Mouse (Mus musculus): ENCODE measurements around the gene Hectd1. TPM values are rescaled to one million over a fixed set of nuclear protein-coding genes. Genes with fewer than 3 reads are reported as not detected.

The Hectd1 gene
- total RNA-seq, 2 experiments from 2014 or later, result 81.2 to 88.4 TPM

DNA sequence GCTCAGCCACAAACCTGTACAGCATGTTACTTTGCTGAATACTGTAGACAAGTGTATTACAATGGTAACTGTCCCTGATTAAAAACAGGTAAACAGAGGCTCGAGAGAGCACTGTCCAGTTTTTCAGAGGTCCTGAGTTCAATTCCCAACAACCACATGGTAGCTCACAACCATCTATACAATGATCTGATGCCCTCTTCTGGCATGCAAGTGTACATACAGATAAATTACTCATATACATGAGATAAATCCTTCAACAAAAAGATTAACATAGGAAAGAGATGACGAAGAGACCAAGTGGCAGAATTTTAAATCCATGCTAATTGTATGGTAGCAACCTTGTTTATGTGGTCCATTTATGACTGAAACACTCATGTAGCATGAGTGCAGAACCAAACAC lies 82.0 kb downstream of the Hectd1 start:
- DNase-seq (ENCODE audit: extremely low spot score in 1 of 2, low spot score in 2 of 2), result no peak
- intact Hi-C loops (cut with DNase I), result loop anchor here (10.0 kb wide), 1 partner anchor 343 kb away; no protein-coding TSS in a partner anchor
- Histone ChIP-seq H3K4me3 (no peak overlapping the region), H3K27ac (no peak overlapping the region)
- peak; percentile 25 for TF ChIP-seq CTCF (IDR thresholded peaks at IDR 0.05)

DNA sequence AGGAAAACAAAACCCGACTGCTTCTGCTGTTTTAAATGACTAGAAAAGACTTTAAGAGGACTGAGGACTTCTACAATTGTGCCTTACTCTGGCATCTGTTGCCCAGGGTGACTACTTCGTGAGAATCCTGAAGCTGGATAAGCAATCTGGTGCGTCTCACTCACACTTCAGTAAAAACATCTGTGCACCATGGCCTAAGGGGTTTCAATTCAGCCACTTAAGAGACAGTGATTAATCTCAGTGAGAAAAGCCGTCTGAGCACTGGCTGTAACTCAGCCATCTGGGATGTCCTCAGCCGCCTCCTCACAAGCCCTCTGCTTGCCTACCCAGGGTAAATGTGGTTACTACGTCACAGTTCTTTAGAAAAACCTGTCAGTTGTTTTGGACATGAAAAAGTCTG lies 84.4 kb downstream of the Hectd1 start:
- intact Hi-C loops (cut with DNase I), result loop anchor here (5.0 to 10.0 kb wide), 2 partner anchors 78 to 340 kb away; no protein-coding TSS in a partner anchor
- Histone ChIP-seq H3K4me3 (no peak overlapping the region), H3K27ac (no peak overlapping the region)
- no peak for TF ChIP-seq CTCF (IDR thresholded peaks at IDR 0.05)
- DNase-seq (ENCODE audit: extremely low spot score in 1 of 2, low spot score in 2 of 2), result no peak

DNA sequence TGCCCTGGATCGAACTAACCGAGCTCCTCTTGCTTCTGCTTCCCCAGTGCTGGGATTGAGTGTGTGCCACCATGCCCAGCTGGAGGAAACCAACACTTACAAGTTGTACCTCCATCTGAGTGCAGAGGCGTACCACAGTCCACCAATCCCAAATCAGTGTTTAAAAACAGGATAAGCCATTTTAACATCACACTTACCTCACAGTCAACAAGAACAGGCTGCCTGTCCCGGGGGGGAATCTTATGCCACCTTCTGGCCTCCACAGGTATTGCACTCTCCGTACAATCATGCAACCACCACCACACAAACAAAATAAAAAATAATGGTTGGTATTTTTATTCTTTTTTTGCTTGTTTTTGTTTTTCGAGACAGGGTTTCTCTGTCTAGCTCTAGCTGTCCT lies 87.6 kb downstream of the Hectd1 start:
- Histone ChIP-seq H3K4me3 (no peak overlapping the region), H3K27ac (no peak overlapping the region)
- peak; percentile 71 for TF ChIP-seq CTCF (IDR thresholded peaks at IDR 0.05)
- intact Hi-C loops (cut with DNase I), result loop anchor here (5.0 to 10.0 kb wide), 2 partner anchors 74 to 337 kb away; no protein-coding TSS in a partner anchor
- no peak for DNase-seq (ENCODE audit: extremely low spot score in 1 of 2, low spot score in 2 of 2)

DNA sequence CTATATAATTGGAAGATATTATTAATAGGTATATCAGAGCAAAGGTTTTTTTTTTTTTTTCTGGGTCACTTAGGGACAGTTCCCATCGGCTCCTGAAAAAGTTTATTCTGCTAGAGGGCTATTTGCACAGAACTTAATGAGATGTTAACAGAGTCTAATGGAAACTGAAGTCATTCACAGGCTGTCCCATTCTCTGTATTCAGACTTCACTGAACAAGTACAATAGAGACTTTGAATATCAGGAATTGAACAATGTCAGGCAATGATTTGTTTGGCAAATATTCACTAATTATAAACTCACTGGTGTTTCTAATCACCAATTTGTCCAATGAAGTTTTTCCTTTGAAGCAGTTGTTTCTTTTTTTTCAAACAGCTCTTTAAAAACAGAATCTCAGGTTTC lies 92.5 kb downstream of the Hectd1 start:
- no peak for TF ChIP-seq CTCF (IDR thresholded peaks at IDR 0.05)
- intact Hi-C loops (cut with DNase I), result loop anchor here (2.0 kb wide), 1 partner anchor 46 kb away; the partner anchor contains the start of genes Ap4s1 and Strn3
- H3K4me3 ChIP-seq, result no peak overlapping the region
- H3K27ac ChIP-seq, result no peak overlapping the region
- no peak for DNase-seq (ENCODE audit: extremely low spot score in 1 of 2, low spot score in 2 of 2)

DNA sequence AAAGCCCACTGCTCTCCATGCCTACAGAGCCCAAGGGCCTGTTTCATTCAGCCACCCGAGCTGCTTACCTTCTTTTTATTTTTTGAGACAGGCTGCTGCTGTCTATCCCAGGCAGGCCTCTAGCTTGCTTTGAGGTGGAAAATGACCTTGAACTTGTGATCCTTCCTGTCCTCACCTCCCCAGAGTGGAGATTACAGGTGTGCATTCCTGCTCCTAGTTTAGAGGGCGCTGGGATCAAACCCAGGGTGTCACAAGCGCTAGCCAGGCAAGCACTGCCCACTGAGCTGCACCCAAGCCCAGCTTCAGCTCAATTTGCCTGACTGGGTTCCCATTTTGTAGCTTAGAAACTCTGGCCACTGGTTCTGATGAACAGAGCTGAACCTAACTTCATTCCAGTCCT lies 93.0 kb downstream of the Hectd1 start:
- TF ChIP-seq CTCF (IDR thresholded peaks at IDR 0.05), result no peak
- no peak for DNase-seq (ENCODE audit: extremely low spot score in 1 of 2, low spot score in 2 of 2)
- intact Hi-C loops (cut with DNase I), result loop anchor here (2.0 kb wide), 1 partner anchor 46 kb away; the partner anchor contains the start of genes Ap4s1 and Strn3
- Histone ChIP-seq H3K4me3 (no peak overlapping the region), H3K27ac (peak overlapping the region; percentile 69)

DNA sequence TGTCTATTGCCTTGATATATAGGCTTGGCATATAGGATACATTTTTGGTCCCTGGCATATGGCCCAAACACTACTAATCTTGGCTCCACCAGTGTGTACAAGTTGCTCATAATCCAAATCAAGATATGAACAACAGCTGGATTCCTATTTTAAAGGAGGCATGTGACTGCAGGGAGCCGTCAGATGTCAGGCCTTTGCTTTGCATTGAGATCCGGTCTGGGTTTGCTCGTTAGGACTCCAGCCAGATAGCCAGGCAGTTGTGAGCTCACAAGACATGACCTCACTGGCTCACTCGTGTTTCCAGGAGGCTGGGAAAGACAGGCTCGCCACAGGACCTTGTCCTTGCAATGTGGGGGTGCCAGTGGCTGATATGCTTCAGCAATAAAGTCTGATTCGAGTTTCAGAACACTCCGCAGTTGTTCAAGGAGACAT lies 93.5 kb downstream of the Hectd1 start:
- Histone ChIP-seq H3K4me3 (no peak overlapping the region), H3K27ac (peak overlapping the region; percentile 69; the same call in 1 of the 2 replicates)
- TF ChIP-seq CTCF (IDR thresholded peaks at IDR 0.05), result no peak
- intact Hi-C loops (cut with DNase I), result loop anchor here (2.0 kb wide), 1 partner anchor 45 kb away; the partner anchor contains the start of genes Ap4s1 and Strn3
- no peak for DNase-seq (ENCODE audit: extremely low spot score in 1 of 2, low spot score in 2 of 2)

DNA sequence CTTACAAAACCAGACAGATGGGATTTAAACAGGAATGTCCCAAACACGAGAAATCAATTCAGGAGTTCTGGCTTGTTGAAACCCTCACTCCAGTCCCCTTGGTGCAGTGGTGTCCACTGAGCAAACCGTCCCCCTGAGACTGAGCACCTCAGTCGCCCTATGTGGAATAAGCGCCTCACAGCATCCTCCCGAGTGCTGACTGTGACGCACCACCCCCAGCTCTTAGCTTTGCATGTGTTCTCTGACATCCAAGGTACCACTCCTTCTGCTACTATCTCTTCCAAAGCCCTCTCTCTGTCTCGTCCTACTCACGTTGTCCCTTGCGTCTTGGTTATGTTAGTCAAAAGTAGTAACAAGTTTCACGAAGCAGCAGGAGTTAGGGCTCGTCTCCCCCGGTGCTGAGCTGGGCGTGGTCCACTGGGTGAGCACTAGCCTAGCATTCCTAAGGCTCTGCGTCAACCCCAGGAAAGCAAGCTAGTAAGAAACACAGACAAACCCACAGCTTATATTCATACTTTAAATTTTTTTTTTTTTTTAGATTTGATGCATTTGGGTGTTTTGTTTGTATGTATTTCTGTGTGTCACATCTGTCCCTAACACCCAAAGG lies 94.6 kb downstream of the Hectd1 start:
- H3K27ac ChIP-seq, result no peak overlapping the region
- no peak for TF ChIP-seq CTCF (IDR thresholded peaks at IDR 0.05)
- intact Hi-C loops (cut with DNase I), result no loop called here
- no peak overlapping the region for H3K4me3 ChIP-seq
- no peak for DNase-seq (ENCODE audit: extremely low spot score in 1 of 2, low spot score in 2 of 2)

DNA sequence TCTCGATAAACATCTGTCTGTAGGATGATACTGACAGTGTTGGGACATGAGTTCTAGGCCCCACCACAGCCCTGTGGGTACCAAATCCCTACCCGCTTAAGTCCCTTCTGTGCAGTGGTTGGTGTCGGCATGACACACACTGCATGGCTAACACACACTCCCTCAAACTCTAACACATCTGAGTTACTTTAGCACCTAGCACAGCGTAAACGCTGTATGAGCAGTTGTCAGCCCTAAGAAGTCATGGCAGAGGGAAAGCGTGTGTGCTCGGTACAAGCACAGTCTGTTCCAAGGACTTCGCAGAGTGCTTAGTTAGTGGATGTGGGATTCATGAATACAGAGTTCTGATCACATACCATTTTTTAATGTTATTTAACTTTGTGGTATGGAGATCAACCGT lies 99.5 kb downstream of the Hectd1 start:
- TF ChIP-seq CTCF (IDR thresholded peaks at IDR 0.05), result no peak
- peak overlapping the region; percentile 86 for H3K27ac ChIP-seq
- DNase-seq (ENCODE audit: extremely low spot score in 1 of 2, low spot score in 2 of 2), result no peak
- no peak overlapping the region for H3K4me3 ChIP-seq
- intact Hi-C loops (cut with DNase I), result no loop called here

DNA sequence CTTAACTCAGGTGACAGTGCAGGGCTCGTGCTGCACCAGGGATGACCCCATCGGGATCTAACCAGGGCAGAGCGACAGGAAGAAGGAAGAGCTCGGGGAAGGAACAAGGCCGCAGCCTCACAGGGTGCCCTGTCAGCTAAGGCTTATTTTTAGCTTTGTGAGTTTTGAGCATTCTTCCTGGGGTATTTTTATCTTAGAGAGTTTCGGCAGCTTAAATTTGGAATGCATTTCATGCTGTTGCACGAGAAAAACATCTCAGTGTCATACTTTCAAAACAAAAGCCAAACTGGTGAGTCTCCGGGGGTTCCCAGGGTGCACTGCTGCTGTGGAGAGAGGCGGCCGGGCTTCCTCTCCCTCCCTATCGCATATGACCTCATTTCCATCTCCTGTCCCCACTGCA lies 100.3 kb downstream of the Hectd1 start:
- Histone ChIP-seq H3K27ac (peak overlapping the region; percentile 86), H3K4me3 (no peak overlapping the region)
- TF ChIP-seq CTCF (IDR thresholded peaks at IDR 0.05), result no peak
- DNase-seq (ENCODE audit: extremely low spot score in 1 of 2, low spot score in 2 of 2), result peak in 1 of 2 experiments; percentile 36
- intact Hi-C loops (cut with DNase I), result no loop called here

DNA sequence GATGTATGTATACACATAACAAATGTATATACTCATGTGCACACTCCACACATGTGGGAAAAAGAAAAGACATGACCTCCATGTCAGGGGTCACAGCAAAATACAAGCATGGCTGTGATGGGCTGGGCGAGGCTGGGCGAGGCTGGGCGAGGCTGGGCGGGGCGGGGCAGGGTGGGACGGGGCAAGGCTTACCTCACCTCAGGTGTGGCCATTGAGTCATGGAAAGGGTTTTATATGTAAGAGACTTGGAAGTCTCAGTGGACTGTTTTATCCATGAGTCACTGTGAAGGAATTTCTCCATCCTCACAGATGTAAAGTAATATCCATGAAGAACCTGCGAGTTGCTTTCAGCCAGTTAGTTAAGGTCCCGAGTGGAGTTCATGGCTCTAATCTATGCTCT lies 107.5 kb downstream of the Hectd1 start:
- DNase-seq (ENCODE audit: extremely low spot score in 1 of 2, low spot score in 2 of 2), result no peak
- intact Hi-C loops (cut with DNase I), result no loop called here
- H3K4me3 ChIP-seq, result no peak overlapping the region
- no peak overlapping the region for H3K27ac ChIP-seq
- no peak for TF ChIP-seq CTCF (IDR thresholded peaks at IDR 0.05)

DNA sequence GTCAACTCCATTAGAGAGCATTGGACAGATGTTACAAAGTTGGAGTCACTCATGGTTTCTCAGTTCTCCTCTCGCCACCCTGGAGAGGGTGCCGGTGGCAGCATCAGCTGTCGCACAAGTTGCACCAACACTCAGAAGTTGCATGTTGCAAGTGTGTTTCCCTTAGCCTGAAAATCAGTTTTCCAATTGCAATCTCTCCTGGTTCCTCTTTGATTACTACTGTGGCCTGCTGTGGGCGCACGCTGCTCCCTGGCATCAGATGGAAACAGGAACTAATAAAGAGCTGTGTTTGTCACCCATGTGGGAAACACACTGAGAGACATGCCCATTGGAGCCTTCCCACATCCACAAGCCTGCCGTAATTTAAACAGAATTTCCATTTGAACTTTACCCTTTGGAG lies 110.7 kb downstream of the Hectd1 start:
- no peak for DNase-seq (ENCODE audit: extremely low spot score in 1 of 2, low spot score in 2 of 2)
- Histone ChIP-seq H3K27ac (no peak overlapping the region), H3K4me3 (no peak overlapping the region)
- no peak for TF ChIP-seq CTCF (IDR thresholded peaks at IDR 0.05)
- intact Hi-C loops (cut with DNase I), result no loop called here

DNA sequence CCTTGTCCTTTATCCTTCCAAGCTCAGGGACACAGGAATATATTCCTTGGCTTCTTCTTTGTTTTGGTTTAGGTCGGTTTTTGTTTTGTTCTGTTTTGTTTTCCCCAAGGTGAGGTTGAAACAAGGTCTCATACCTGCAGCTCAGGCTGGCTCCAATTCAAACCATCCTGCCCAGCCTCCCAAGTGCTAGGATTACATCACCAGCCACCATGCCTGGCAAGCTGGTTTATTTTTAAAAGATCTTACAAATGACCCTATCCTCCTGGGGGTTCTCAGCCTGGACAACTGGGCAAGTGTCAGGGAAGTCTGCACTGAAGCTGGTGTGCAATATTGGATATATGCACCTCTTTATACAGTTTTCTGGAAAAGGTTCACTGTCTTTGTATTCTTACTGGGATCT lies 116.7 kb downstream of the Hectd1 start:
- no peak for TF ChIP-seq CTCF (IDR thresholded peaks at IDR 0.05)
- intact Hi-C loops (cut with DNase I), result no loop called here
- Histone ChIP-seq H3K27ac (no peak overlapping the region), H3K4me3 (no peak overlapping the region)
- DNase-seq (ENCODE audit: extremely low spot score in 1 of 2, low spot score in 2 of 2), result no peak

DNA sequence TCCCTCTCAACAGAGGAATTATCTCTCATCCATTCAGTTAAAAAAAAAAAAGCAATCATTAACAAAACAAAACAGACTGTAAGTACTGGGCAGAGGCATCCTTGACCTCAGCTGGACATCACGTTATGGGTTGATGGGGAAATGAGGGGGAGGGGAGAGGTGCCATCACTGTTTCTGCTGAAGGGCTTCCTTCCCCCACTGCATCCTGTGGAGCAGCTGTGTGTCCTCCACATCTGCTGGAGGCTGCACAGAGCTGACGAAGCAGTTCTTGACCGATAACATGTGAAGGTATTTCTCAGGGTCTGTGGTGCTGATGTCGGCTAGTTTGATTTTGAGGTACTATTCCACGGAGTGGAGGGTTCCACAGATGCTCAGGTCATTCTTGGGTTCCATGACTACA lies 119.2 kb downstream of the Hectd1 start:
- intact Hi-C loops (cut with DNase I), result no loop called here
- H3K4me3 ChIP-seq, result no peak overlapping the region
- TF ChIP-seq CTCF (IDR thresholded peaks at IDR 0.05), result no peak
- DNase-seq (ENCODE audit: extremely low spot score in 1 of 2, low spot score in 2 of 2), result no peak
- H3K27ac ChIP-seq, result no peak overlapping the region

Data from left cerebral cortex, adult 2 months (tissue).